Mouse (Mus musculus) urinary bladder, adult 2 months (tissue): Measurements from ENCODE around the gene Gm12888. TPM values are rescaled to one million over a fixed set of nuclear protein-coding genes. Genes with fewer than 3 reads are reported as not detected.
"Not testable (repeated sequence)": the region's sequence is repeated elsewhere in the genome, so short reads cannot be mapped to it uniquely, and the experiment has no call there.

Source experiments
- DNase-seq: peaks from one replicate; pipeline ENCODE4 v3.0.0; 2022; ENCODE audit warnings: low spot score
- polyA plus RNA-seq: library from polyadenylated mRNA; depleted of rRNA; stranded (reverse); fragments of >200 nt; gene quantifications from 2 replicates; pipeline ENCODE4 v1.2.3, GENCODE M21; 2012; rRNA removed

Gene Gm12888
- polyA plus RNA-seq, result not detected in 2 replicates

DNA sequence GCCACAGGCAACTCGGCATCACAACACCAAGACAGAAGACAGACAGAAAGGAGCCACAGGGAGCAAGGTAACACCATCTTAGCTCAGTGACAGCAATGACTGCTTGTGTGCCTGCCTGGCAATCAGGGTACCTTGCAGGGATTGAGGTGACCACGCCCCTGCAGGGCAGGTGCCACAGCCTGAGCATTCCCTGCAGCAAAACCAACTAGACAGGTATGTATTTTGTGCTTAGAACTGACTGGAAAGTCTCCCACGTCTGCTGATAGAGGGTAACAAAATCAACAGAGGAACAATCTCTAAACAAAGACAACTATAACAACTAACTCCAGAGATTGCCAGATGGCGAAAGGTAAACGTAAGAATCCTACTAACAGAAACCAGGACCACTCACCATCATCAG is at the start of gene Gm12888:
Gm12888 (minus strand) TSS at position 101 of the 400 bp plus-strand sequence.
- DNase-seq, result not testable (repeated sequence)

Other genes starting within 250 kb of the Gm12888 start
- gene Zmpste24, start 226.7 kb downstream of the Gm12888 start, polyA plus RNA-seq, result 26.4 and 31.9 TPM in 2 replicates
- not detected in 2 replicates for gene Tmco2, start 215.7 kb downstream of the Gm12888 start, polyA plus RNA-seq
- gene Rlf, start 109.8 kb downstream of the Gm12888 start, polyA plus RNA-seq, result 10.9 and 11.9 TPM in 2 replicates
- not detected in 2 replicates for gene Gm12886, start 98.2 kb upstream of the Gm12888 start, polyA plus RNA-seq